Mouse (Mus musculus) left cerebral cortex, postnatal 4 days (tissue): ENCODE measurements around the gene Schip1. TPM values are rescaled to one million over a fixed set of nuclear protein-coding genes. Genes with fewer than 3 reads are reported as not detected.

Experiments used
- DNase-seq: peaks from one replicate; pipeline ENCODE4 v3.0.0-alpha.2; 2022
- intact Hi-C: fragments of 180-260 bp; cut with DNase I; formaldehyde crosslinking; loops from one replicate; pipeline ENCODE4 v1.15.1; 2025
- total RNA-seq, 2 experiments: library from RNA; stranded (reverse); gene quantifications; 2 replicates each; pipeline ENCODE4 v1.2.3; 2021

Gene Schip1
- total RNA-seq, 2 experiments from 2014 or later = 113 to 126 TPM

DNA sequence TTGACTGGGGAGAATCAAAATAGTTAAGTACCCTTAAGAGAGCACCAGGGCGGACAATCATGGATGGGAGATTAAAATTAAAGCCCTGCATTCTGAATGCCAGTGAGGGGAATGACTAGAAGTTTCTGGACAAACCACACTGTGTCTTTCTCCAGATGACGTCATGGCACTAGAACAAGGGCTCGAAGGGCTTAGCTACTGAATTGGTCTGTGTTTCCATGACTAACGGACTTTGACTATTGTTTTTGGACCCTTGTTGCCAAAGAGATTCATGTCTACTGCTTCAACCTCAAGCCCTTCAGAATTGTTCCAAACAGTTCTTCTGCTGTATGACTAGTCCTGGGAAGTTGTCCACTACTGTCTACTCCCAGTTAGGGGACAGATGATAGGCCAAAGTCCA lies 467.3 kb downstream of the Schip1 start:
- intact Hi-C loops = no loop called here

DNA sequence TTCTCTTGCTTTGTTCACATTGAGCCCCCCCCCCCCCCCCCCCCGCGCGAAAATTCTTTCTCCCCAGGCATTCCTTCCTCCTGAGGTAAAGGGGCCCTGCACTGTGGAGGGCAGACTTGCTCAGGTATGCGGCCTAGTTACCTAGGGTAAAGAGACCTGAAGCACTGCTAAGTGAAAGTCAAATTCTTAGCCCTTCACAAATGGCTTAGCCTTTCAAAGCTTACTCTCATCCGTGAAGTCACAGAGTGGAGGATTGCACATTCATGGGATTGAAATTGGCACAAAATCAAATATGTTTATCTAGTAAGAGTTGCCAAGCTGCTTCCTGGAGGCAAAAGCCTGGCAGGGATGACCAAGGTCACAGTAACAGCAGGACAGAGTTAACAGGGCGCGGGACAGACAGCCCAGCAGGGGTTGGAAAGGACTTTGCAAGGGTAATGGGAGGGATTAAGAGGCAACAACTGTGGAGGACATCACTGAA lies 470.0 kb downstream of the Schip1 start:
- intact Hi-C loops = no loop called here
- DNase-seq = no peak

More for the DNA sequence above, 467.3 kb downstream of the Schip1 start:
- no peak for DNase-seq

DNA sequence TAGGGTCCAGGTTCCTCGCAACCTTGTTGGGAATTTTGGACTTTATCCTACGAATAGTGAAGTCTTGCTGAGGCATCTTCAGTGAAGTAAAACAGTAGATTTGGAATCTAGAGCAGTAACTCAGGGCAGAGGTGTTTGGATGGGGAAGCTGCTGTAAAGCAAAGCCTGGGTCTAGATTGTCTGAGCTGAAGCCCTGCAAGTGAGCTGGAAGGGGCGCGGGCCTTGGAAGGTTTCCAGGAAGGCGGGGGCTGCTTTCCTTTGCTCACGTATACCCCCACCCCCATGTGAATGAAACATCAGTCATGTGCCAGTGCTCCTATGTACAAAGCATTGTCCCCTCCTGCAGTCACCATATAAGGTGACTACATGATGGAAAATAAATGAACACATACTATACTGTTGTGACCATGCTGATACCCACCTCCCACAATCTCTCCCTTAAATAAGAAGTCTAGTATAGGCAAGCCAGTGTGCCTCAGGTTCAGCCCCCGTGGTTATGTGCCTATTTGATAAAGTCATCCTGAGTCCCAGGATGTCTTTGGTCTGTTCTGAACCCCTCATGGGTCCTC lies 470.6 kb downstream of the Schip1 start:
- no peak for DNase-seq
- intact Hi-C loops = no loop called here

DNA sequence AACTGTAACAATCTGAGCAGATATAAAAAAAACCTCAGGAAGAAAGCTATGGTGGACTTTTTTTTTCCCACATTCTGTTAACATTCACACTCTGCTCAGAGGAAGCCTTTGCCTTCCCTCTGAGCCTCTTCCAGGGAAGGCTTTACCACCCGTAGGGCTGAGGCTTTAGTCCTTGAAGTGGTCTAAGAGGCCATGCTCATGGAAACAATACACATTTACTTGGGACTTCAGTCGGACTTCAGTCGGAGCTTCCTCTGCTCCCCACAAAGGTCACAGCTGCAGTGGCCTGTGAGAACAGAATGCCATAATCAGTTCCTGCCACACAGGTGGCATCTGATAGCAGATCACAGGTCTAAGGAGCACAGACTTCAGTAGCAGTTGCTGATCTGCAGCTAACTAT lies 471.5 kb downstream of the Schip1 start:
- DNase-seq = no peak
- intact Hi-C loops = no loop called here

DNA sequence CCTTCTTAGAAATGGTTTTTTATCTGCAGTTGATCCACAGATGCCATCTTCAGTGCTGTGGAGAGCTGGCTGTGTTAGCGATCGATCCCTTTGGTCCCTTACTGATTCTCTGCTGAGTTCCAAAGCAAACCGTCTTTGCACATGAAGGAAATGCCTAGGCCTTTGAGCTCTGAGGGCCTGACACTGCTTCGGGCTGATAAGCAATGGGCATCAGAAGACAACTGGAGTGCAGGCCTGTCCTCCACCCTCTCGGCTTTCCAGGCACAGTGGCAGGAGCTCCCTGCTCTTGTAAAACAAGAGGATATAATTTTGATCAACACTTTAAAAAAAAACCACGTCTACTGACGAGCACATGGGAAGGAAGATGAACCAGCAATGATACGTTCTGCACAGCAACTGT lies 477.1 kb downstream of the Schip1 start:
- intact Hi-C loops = loop anchor here (5.0 kb wide), 1 partner anchor 484 kb away; no protein-coding TSS in a partner anchor

DNA sequence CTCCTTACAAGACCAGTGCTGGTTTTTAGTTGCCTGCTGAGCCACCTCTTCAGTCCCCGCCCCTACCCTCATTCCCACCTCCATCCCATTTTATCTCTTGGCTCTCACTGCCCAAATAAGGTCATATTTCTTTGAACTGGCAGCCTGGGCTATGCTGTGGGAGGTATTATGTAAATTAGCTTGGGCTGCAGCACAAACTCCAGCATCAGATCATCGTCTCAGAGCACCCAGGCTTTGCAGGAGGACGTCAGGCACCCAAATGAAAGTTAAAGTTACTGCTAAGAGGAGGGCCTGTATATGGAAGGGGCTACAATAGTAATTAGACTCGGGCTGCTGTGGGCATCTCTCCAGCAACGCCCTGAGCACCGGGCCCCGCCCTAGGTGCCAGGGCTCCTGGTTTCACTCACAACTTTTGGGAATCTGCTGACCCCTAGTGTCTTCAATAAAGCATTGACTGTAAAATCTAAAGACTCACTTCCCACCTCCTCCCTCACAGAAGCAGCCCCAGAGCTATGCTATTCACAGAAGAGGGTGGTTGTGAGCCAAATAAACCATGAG lies 478.4 kb downstream of the Schip1 start:
- peak; percentile 64 for DNase-seq
- intact Hi-C loops = loop anchor here (5.0 kb wide), 1 partner anchor 486 kb away; no protein-coding TSS in a partner anchor

More for the DNA sequence above, 477.1 kb downstream of the Schip1 start:
- no peak for DNase-seq

DNA sequence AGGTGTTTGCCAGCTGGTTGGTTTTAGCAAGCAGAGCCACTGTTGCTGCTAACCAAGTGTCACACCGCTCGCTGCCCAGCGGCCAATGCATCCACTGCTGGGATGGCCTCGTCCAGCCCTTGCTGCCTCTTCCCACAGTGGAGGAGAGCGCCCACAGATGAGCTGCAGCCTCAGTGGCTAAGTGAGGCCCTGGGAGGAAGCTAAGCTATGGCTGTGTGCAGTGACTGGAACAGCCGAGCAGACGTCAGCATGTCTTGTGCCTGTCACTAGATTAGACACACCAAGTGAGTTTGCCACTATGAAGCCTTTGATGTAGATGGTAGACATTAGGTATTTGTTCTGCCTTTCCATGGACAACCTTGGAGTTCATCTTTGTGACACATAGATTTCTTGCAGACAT lies 480.2 kb downstream of the Schip1 start:
- intact Hi-C loops = loop anchor here (5.0 kb wide), 1 partner anchor 488 kb away; no protein-coding TSS in a partner anchor
- no peak for DNase-seq

DNA sequence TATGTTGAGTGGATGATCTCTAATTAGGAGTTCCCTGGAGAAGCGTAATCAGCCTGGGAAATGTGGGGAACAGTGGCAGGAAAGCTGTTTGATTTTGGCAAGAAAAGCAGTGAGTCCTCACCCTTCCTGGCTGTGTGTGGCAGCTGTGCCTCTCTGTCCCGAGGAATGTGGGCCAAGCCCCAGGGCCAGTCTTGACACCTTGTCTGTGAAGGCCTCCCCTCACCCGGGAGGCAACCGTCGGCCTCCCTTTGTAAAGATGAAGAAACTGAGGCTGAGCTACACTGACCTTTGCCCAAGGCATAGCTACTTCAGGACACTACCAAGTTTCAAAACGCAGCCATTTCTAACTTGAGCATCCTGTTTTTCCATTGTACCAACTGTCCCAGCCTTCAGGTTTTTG lies 481.3 kb downstream of the Schip1 start:
- intact Hi-C loops = no loop called here
- peak; percentile 17 for DNase-seq

DNA sequence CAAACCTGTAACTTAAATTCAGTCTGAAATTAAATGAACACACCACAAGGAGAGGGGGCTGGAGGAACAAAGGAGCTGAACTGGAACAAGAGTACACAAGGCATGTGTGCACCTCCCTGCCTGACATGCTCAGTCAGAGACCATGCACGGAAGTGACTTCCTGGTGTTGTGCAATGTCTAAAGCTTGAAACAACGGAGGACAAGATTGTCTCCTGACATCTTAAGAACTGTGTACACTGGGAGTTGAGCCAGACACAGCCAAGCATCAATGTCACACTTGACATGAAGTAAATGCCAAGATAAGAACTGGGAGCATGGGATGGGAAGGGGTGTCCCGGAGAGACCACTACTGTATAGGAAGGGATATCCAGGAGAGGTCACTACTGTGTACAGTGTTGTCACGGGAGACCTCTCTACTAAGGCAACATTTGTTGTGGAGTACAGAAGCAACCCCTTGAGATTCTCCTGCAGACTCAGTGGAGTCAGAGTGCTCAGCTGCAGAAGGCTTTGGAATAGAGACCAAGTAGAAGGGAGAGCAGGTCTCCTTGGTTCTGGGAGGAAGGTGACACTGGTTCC lies 490.6 kb downstream of the Schip1 start:
- intact Hi-C loops = no loop called here

DNA sequence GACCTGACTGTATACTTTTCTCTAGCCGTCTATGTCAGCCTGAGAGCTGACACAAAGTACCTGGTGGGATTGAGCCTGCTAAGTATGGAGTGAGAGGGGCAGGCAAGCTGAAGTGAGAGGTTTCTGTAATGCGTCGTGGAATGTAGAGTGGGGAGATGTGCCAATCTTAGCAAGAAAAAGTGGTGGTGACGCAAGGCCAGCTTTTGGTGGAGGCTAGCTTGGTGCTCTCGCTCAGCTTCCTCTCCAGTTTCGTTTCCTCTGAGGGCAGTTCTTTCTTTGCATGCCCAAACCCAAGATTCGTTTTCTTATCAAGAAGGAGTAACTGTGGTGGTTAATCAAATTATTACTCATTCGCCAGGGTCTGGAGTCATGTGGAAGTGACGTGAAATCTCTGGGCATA lies 492.3 kb downstream of the Schip1 start:
- intact Hi-C loops = no loop called here
- no peak for DNase-seq

More for the DNA sequence above, 490.6 kb downstream of the Schip1 start:
- no peak for DNase-seq

DNA sequence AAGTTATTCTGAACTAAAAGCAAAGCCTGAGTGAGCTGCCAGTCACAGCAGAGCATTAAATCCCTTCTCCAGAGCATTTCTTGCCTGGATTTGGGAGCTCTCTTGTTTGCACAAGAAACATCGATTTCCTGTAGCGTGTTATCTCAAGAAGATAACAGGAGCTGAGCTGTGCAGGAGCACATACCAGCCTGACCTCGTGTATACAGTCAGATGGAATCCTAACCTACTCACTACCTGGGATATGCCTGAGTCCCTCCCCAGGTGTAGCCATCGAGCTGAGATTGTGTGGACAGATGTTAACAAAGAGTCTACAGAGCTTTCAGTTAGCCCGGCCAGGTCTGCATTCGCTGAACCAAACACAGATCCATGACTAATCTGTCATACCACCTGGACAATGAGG lies 494.1 kb downstream of the Schip1 start:
- no peak for DNase-seq
- intact Hi-C loops = no loop called here

DNA sequence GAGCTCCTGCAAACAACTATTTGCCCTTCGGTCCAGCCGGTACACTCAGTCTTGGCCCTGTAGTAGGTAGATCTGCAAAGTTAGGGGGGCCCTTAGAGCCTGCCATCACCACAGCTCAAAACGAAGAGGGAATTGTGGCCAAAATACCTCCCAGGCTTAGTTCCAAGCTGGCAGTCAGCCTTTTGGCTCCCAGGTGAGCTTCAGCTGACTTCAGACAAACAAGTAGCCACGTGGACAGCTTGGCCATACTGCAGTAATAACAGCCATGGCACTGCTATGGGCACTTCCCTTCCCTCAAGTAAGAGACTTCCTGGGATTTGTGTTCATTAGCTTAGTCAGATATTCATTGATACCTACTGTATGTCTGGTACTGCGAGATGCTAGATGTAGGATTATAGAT lies 495.5 kb downstream of the Schip1 start:
- intact Hi-C loops = no loop called here
- peak; percentile 59 for DNase-seq

DNA sequence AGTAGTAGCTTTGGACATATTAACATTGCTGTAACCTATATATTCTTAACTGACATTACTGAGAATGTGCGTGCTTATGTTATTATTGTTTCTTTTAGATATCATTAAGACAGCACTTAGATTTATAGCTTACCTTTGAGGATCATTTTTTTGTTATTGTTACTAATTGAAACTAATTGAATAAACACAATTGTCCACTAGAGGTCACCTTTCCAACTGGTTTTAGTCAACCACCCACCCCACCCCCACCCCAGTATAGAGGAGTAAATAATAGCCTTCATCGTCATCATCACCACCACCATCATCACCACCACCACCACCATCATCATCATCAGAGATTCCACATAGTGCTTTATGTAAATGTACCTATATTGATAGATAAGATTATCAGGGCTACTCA lies 498.2 kb downstream of the Schip1 start:
- intact Hi-C loops = no loop called here

DNA sequence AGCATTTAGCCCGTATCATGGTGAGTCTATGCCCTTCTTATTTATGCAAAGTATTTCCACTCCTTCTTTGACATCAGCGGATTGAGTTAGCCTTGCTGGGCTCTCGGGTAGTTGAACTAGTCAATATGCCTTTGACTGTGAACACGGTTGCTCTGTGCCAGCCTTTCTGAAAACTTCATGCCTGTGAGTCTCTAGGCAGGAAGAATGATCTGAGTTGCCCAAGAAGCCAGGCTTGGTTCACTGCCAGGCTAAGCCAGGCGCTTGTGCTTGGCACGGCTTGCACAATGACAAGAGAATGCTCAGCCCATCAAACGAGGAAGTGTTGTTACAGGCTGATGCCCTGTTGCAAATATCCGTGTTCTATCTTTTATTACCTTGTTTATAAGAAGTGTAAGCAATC lies 499.3 kb downstream of the Schip1 start:
- intact Hi-C loops = no loop called here
- peak; percentile 86 for DNase-seq

More for the DNA sequence above, 498.2 kb downstream of the Schip1 start:
- DNase-seq = no peak

DNA sequence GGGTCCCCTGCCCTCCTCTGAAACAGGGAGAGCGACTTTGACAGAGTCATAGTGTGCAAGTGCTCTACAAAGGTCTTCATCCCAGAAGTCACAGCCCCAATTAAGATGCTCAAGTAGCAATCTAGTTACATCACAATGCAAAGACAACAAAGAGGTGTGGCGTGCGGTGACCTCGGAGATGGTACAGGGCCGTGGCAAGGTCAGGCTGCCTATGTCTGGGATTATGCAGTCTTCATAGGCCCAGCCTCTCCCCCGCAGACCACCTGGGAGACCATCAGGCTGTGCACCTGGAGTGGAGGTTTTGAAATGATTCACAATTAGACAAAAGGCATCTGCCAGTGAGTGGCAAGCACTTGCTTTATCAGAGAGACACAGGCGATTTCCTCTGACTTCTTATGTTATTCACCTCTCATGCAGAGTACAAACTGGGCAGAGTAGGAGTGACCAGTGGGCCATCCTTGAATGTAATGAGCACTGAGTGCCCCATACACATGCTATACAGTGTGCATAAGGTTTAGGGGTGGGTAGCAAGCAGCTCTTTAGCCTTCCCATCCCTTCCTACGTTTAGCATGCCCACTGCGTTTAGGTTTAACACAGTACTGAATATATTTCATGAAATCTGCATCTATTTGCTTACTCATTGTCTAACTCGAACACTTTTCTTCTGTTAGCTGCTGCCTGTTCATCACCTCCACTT lies 500.5 kb downstream of the Schip1 start:
- intact Hi-C loops = no loop called here
- no peak for DNase-seq

DNA sequence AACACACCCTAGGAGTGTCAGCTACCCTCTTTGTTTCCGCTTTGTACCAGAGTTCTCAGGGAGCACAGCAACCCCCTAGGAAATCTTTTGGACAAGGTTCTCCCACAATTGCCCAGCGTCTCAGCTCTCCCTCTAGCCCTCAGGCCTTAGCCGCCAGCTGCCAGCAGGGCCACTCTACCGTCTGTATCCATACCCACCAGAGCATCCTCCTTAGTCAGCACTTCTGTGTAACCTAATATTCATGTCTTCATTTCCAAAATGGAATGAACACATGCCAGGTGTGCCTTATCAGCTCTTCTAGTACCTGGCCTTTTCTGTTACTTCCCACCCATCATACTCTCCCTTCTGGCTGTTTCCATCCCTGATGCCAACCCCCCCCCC lies 501.1 kb downstream of the Schip1 start:
- no peak for DNase-seq
- intact Hi-C loops = no loop called here

DNA sequence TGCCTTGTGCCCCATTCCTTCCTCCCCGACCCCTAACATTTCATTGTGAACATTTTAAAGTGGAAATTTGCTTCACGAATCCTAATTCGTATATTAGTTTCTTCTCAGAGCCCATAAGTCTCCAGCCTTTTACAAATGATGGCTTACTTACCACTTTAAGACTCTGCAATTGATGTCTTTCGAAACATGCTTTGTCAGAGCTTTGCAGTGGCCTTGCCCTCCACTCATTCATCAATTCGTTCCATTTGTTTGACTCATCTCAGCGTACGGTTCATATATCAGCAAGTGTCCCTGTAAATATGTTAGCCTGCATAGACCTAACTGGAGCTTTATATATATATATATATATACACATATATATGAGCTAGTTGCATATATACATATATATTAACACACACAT lies 503.0 kb downstream of the Schip1 start:
- DNase-seq = no peak
- intact Hi-C loops = no loop called here

DNA sequence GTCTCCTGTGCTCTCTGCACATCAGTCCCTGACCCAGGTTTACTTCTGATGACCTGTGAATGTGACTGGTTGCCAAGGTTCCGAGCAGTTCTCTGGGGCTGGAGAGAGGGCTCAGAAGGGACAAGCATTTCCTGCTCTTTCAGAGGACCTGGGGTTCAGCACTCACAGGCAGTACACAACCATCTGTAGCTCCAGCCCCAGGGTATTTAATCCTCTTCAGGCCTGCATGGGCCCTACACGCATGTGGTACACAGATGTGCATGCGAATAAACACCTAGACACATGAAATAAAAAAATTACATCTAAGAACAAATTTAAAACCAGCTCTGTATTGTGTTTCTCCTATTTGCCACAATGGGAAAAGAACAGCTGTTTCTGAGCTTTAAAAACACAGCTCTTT lies 503.5 kb downstream of the Schip1 start:
- intact Hi-C loops = no loop called here
- no peak for DNase-seq

DNA sequence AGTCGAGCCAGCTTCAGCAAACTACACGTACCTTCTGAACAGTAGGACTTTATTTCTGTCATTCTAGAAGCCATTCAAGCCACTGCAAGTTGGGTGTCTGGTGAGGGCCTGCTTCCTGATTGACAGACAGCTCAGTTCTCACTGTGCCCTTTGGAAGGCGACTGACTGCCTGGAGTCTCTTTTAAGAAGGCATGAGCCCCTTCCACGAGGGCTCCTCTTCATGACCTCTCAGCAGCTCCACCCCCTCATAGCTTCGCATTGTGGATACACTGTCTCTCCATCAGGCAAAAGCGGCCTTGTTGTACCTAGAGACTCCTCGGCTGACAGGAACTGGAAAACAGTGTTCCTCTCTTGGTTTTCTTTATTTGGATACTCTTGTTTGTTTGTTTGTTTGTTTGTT lies 504.1 kb downstream of the Schip1 start:
- intact Hi-C loops = no loop called here
- no peak for DNase-seq

DNA sequence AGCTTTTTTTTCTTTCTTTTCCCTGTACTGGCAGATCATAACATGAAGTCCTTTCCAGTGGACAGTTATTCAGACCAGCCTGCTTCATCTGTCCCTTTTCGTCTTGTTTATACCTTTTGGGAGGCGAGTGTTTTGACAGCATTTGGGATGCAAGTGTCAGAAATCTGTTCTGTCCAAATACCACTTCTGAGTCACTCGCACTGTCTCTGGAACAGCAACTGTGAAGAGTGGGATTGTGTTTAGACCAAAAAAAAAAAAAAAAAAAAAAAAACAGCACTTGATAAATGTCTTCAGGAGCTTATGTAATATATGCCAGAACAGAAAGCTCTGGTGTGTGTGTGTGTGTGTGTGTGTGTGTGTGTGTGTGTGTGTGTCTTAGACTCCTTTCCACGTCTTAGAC lies 505.7 kb downstream of the Schip1 start:
- DNase-seq = no peak
- intact Hi-C loops = no loop called here
